Mouse (Mus musculus) CD4-positive, CD25-positive, alpha-beta regulatory T cell, adult 4 months (primary cell): ENCODE data around the gene Lcn4. TPM values are rescaled to one million over a fixed set of nuclear protein-coding genes. Genes with fewer than 3 reads are reported as not detected.

ENCODE experiments used
- ATAC-seq: one replicate; pipeline ENCODE4 v1.8.0; 2017
- polyA plus RNA-seq, 2 experiments: library from polyadenylated mRNA; unstranded; fragments of 100-300 nt; shearing (Covaris generic); gene quantifications; one replicate each; pipeline ENCODE4 v1.2.1; 2017

Gene Lcn4
- polyA plus RNA-seq, 2 experiments from 2014 or later: 0.92 TPM; not detected in 1

- ATAC-seq: no peak
These were observed 36.2 kb downstream of the Lcn4 start for GRCm38 (mm10) chr2:26634629-26635488.

DNA sequence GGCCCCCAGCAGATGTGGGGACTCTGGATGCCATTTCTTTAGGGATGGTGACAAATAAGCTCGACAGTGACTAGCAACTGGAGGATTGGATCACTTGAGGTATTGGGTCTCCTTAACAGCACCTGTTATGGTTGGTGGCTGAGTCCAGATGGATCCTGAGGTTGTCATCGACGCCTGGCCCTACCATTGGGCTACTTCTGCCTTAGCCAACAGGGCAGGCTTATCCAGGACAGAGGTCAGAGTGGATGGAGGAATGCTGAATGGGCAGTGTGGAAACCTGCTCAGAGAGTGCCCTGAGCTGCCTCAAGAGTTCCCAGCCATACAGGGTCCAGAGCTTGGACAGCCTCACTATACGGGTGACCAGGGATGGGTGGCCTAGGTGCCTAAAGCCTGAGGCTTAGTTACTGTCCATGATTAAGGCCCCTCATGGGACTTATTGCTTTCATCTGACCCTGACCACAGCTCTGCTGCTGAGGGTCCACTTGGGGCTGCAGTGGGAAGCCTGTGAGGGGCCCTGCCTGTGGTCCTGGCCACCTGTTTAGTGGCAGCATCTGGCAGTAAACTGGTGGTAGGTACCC lies 37.0 kb downstream of the Lcn4 start:
- no peak for ATAC-seq

DNA sequence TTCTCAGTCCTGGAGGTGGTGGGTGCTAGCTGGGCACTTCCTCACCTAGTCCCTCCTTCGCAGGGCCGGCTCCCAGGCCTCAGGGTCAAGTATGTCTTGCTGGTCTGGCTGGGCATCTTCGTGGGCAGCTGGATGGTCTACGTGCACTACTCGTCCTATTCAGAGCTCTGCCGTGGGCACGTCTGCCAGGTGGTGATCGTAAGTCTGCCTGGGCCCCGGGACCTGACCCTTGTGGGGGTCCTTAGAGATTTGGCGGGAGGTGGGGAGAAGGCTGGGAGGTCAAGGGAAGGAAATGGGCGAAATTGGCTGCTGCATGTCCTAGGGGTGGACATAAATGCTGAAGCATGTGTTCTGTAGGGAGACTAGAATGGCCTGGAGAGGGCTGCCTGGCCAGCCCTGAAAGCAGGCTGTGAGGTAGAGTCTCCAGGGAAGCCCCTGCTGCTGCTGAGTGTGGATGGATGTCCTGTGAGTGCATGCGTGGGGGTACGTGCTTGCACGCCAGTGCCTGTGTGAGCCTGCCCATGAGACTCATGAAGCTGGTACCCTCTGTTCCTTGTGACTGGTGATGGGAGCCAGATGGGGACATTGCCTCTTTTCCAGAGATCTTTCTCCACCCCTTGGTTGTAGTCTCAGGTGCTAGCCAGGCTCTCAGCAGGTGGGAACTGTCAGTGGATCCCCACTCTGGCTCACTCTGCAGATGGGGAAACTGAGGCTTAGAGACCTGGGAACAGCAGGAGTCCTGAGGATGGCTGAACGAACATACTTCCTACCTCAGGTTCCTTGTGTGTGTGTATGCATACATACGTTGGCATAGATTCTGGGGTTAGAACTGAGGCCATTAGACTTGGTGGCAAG lies 38.3 kb downstream of the Lcn4 start:
- ATAC-seq: no peak

DNA sequence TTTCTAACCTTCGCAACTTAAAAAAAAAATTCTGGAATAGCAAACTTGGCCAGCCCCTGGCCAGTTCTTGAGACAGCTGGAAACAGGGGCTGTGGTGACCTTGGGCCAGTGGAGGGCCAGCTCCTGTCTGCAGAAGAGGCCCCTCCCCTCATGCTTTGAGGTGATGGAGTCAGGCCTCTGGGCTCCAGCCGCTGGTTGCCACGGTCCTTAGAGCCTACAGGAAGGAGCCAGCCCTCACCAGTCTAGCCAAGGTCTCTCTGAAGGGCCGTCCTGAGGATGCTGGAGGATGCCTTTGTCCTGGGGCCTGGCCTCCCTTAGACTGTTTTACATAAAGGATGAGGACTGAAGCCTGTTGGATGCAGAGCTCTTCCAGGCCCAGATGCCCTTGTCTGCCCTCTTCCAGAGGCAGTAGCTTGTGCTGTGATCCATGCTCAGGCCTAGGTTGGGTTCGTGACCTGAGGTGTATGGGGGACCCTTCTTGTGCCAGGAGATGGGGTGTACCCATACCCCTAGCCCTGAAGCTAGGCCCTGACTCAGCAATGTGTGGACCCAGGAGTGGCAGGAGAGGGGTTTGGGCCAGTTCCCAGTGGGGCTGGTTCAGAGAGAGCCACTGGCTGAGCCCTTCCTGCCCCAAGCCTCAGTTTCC lies 42.2 kb downstream of the Lcn4 start:
- no peak for ATAC-seq

DNA sequence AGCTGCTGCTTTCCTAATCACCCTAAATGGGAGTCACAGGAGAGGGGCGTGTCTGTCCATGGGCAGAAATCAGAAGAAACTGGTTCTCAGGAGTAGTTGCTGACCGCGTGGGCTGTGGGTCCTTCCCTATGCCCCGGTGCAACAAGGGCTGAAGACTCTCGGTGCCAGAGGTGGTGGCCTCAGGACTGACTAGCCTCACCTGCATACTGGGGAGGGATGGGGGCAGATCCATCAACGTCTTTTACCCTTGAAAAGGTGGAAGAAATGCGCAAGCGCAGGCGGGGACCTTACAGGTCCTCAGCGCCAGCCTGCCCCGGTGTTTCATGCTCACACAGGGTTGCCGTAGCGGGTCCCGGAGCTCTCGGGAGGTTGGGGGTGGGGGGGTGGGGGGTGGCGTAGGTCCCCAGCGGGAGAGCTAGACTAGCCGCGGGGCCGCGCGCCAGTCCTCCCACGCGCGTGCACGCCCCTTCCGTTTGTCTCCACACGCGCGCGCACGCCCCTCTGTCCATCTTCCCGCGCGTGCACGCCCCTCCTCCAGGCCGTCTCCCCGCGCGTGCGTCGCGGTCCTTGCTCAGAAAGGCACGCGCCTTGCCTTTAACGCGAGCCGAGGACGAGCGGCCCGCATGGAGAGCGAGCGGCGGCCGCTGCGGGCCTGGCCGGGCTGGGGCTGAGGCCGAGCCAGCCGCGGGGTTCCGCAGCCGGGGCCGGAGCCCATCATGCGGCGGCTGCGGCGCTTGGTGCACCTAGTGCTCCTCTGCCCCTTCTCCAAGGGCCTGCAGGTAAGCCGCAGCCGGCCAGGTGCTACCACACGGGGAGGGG lies 43.0 kb downstream of the Lcn4 start, which contains the start of gene Fam69b:
Fam69b (plus strand) TSS at position 537 of the 819 bp plus-strand sequence.
- peak; percentile 64 for ATAC-seq

DNA sequence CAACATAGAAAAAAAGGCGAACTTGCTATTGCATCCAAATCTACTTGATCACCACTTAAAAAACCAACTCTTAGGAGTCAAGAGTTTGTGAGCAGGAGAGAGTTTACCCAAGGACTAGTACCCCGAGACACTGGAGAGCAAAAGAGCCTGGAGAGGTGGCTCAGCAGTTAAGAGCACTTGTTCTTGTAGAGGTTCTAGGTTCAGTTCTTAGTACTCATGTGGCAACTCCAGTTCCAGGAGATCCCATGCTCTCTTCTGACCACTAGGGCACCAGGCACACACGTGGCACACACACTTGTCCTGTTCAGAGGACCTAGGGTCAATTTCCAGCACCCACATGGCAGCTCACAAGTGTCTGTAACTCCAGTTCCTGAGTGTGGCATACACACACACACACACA lies 45.0 kb downstream of the Lcn4 start:
- no peak for ATAC-seq

- ATAC-seq: no peak
These were observed 45.7 kb downstream of the Lcn4 start for GRCm38 (mm10) chr2:26625419-26625818.

- peak; percentile 66 for ATAC-seq
These were observed 48.1 kb downstream of the Lcn4 start for GRCm38 (mm10) chr2:26622984-26623383.

GRCm38 (mm10) chr2:26621246-26621645 lies 49.8 kb downstream of the Lcn4 start:
- ATAC-seq: no peak

DNA sequence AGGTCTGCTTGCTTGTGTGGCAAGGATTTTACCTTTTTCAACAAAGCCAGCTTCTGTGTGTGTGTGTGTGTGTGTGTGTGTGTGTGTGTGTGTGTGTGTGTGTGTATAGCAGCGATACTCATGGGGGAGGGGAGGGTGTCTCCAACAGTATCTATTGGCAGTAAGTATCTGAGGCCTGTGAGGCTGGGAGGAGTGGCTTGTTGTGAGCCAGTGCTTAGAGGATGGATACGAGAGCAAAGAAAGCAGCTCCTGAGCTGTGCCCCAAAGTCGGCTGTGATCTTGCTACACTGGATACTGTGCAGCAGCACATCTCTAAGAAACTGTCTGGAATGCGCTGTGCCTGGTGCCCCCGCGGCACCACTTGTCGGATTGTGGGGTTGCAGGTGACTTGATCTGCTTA lies 53.2 kb downstream of the Lcn4 start:
- no peak for ATAC-seq

Other genes with a start within 250 kb of the Lcn4 start
- gene Sec16a, start 226.1 kb downstream of the Lcn4 start, polyA plus RNA-seq: 10 to 100 TPM; 24.8 to 31.7 TPM
- 10 to 100 TPM; 21.9 to 33.0 TPM for gene Notch1, start 154.6 kb downstream of the Lcn4 start, polyA plus RNA-seq
- not detected for gene Egfl7, start 91.3 kb downstream of the Lcn4 start, polyA plus RNA-seq
- not detected for gene Gm20532, start 84.6 kb downstream of the Lcn4 start, polyA plus RNA-seq
- gene Agpat2, start 66.9 kb downstream of the Lcn4 start, polyA plus RNA-seq: 1 to 10 TPM; 5.8 to 7.7 TPM
- 1 to 10 TPM; 1.5 to 2.6 TPM for gene Fam69b, start 42.8 kb downstream of the Lcn4 start, polyA plus RNA-seq
- not detected for gene Abo, start 193.7 kb upstream of the Lcn4 start, polyA plus RNA-seq
- gene Surf6, start 231.6 kb upstream of the Lcn4 start, polyA plus RNA-seq: 10 to 100 TPM; 27.3 to 56.2 TPM
- gene Med22, start 239.4 kb upstream of the Lcn4 start, polyA plus RNA-seq: 10 to 100 TPM; 10.6 to 19.6 TPM
- 1,000 to 10,000 TPM in 1 of 2 experiments, 100 to 1,000 TPM in 1; 646 to 1,008 TPM for gene Rpl7a, start 239.5 kb upstream of the Lcn4 start, polyA plus RNA-seq
- 10 to 100 TPM; 51.4 to 64.4 TPM for gene Surf2, start 245.1 kb upstream of the Lcn4 start, polyA plus RNA-seq
- 100 to 1,000 TPM; 100 to 116 TPM for gene Surf1, start 245.2 kb upstream of the Lcn4 start, polyA plus RNA-seq